ENCODE assay signal across 22 mouse cellular contexts in genomic region chr10:83117851-83118250, GRCm38 (mm10).
DNase-seq lines count a peak whose midpoint lies in the region; ATAC-seq and TF ChIP-seq lines count a peak whose summit lies in the region.
"Had no signal": no experiment of that assay in that cellular context is flagged by ENCODE, and none has a peak within 500 bp of the region (broad histone marks: within the 10 kb centered on the region; RNA-seq: fewer than 3 reads in every experiment).

No protein-coding gene starts in this region.

- H3K9me3 ChIP-seq in heart, embryonic 15.5 days (replicated peaks) = no peaks in the 10 kb centered on the region
- no peaks in the 10 kb centered on the region for H3K9me3 ChIP-seq in heart, embryonic 10.5 days
- H3K9me3 ChIP-seq: forebrain, embryonic 10.5 days; forebrain, embryonic 13.5 days; hindbrain, embryonic 10.5 days; hindbrain, embryonic 13.5 days had no signal

- no peaks in the 10 kb centered on the region for H3K36me3 ChIP-seq in heart, embryonic 15.5 days
- no peaks in the 10 kb centered on the region for H3K36me3 ChIP-seq in heart, embryonic 10.5 days
- H3K36me3 ChIP-seq in thymus, adult 2 months (ENCODE audit: control insufficient read depth, insufficient read depth, low read length) = no peaks in the 10 kb centered on the region
- H3K36me3 ChIP-seq: forebrain, embryonic 10.5 days; hindbrain, embryonic 10.5 days; hindbrain, embryonic 13.5 days had no signal

- ATAC-seq in heart, embryonic 15.5 days (replicated peaks; ENCODE audit: insufficient number of reproducible peaks, insufficient read depth, low FRiP score, low read depth) = no peak
- no peak for ATAC-seq in granulocyte monocyte progenitor cell, adult 5-6 weeks (replicated peaks; ENCODE audit: poor library complexity, severe bottlenecking)
- ATAC-seq: CD4-positive, CD25-positive, alpha-beta regulatory T cell, adult 4 months; forebrain, embryonic 13.5 days; forebrain, embryonic 16.5 days; hindbrain, embryonic 16.5 days had no signal

- no peak for TF ChIP-seq POLR2A in thymus, adult 2 months (IDR thresholded peaks at IDR 0.05; ENCODE audit: control insufficient read depth, extremely low read depth, insufficient read depth, low read length, poor library complexity)

- no peak for DNase-seq in heart, embryonic 10.5 days (ENCODE audit: low spot score)
- DNase-seq in thymus, adult 2 months = peak; percentile 40
- no peak for DNase-seq in thymus, adult 18-20 months
- peak; percentile 45 for DNase-seq in thymus, postnatal 25 days
- DNase-seq: adrenal gland, postnatal 10 days; cerebellum, adult 18-20 months; cerebellum, adult 9-10 months; cerebellum, postnatal 14 days; gastrocnemius, postnatal 10 days; gastrocnemius, postnatal 36 days; heart, adult 11 months; heart, postnatal 10 days; heart, postnatal 36 days had no signal

- no peak for TF ChIP-seq CTCF in thymus, adult 2 months (IDR thresholded peaks at IDR 0.05; ENCODE audit: borderline replicate concordance, control insufficient read depth, extremely low read depth, insufficient read depth, low read length, poor library complexity)

- no peak overlapping the region for H3K9ac ChIP-seq in heart, embryonic 15.5 days
- H3K9ac ChIP-seq: forebrain, embryonic 13.5 days; hindbrain, embryonic 13.5 days had no signal

- H3K27me3 ChIP-seq in heart, embryonic 15.5 days = no peaks in the 10 kb centered on the region
- H3K27me3 ChIP-seq in heart, embryonic 10.5 days (ENCODE audit: insufficient read depth, poor library complexity, severe bottlenecking) = 0 out of 2 replicates have a peak, but pooled peaks cover 5% of the 10 kb centered on the region
- no peaks in the 10 kb centered on the region for H3K27me3 ChIP-seq in thymus, adult 2 months (ENCODE audit: control insufficient read depth, insufficient read depth, low read length)
- H3K27me3 ChIP-seq: forebrain, embryonic 13.5 days; hindbrain, embryonic 13.5 days had no signal

- 0 out of 2 replicates have a peak overlapping the region, but pooled peaks have one; percentile 53 for H3K27ac ChIP-seq in heart, embryonic 15.5 days
- H3K27ac ChIP-seq in heart, embryonic 10.5 days = no peak overlapping the region; the same call in 1 of the 2 replicates
- no peak overlapping the region for H3K27ac ChIP-seq in thymus, adult 2 months (ENCODE audit: control insufficient read depth, insufficient read depth, low read length)
- H3K27ac ChIP-seq: forebrain, embryonic 10.5 days; forebrain, embryonic 13.5 days; hindbrain, embryonic 10.5 days had no signal

- H3K4me3 ChIP-seq in heart, embryonic 15.5 days = no peak overlapping the region
- H3K4me3 ChIP-seq in heart, embryonic 10.5 days = no peak overlapping the region
- H3K4me3 ChIP-seq in thymus, adult 2 months (ENCODE audit: control insufficient read depth, insufficient read depth, low read length) = no peak overlapping the region
- H3K4me3 ChIP-seq: forebrain, embryonic 10.5 days; forebrain, embryonic 13.5 days; hindbrain, embryonic 10.5 days; hindbrain, embryonic 13.5 days had no signal

- no peak overlapping the region for H3K4me2 ChIP-seq in heart, embryonic 15.5 days
- H3K4me2 ChIP-seq: forebrain, embryonic 13.5 days; hindbrain, embryonic 13.5 days had no signal

- WGBS in heart, embryonic 15.5 days = 83% methylated on average over 6 of the region's 6 CpGs
- WGBS in heart, embryonic 10.5 days = 87% methylated on average over 6 of the region's 6 CpGs
- WGBS in thymus, adult 2 months = 32% methylated on average over 6 of the region's 6 CpGs

- H3K4me1 ChIP-seq in heart, embryonic 15.5 days (replicated peaks) = peaks cover 50% of the 10 kb centered on the region
- H3K4me1 ChIP-seq in heart, embryonic 10.5 days = peaks cover 61% of the 10 kb centered on the region
- H3K4me1 ChIP-seq in thymus, adult 2 months (replicated peaks; ENCODE audit: control insufficient read depth, insufficient read depth, low read length) = peaks cover 24% of the 10 kb centered on the region

Comparison
In these comparisons a context has a peak if more than half of its experiments do, and no peak if none do; other contexts are left out.
1. DNase-seq: peak in thymus, adult 2 months (single experiment) and thymus, postnatal 25 days (single experiment); none in heart, embryonic 10.5 days (single experiment) and thymus, adult 18-20 months (0 of 2).